Mouse (Mus musculus) thymus, adult 18-20 months (tissue): ENCODE results near the gene Prrg1.
"Not testable (repeated sequence)": the region's sequence is repeated elsewhere in the genome, so short reads cannot be mapped to it uniquely, and the experiment has no call there.

Experiments used
- DNase-seq, 2 experiments: peaks; one replicate each; pipeline ENCODE4 v3.0.0; 2022; ENCODE audit warnings: mixed read lengths in 2 of 2

Gene Prrg1

DNA sequence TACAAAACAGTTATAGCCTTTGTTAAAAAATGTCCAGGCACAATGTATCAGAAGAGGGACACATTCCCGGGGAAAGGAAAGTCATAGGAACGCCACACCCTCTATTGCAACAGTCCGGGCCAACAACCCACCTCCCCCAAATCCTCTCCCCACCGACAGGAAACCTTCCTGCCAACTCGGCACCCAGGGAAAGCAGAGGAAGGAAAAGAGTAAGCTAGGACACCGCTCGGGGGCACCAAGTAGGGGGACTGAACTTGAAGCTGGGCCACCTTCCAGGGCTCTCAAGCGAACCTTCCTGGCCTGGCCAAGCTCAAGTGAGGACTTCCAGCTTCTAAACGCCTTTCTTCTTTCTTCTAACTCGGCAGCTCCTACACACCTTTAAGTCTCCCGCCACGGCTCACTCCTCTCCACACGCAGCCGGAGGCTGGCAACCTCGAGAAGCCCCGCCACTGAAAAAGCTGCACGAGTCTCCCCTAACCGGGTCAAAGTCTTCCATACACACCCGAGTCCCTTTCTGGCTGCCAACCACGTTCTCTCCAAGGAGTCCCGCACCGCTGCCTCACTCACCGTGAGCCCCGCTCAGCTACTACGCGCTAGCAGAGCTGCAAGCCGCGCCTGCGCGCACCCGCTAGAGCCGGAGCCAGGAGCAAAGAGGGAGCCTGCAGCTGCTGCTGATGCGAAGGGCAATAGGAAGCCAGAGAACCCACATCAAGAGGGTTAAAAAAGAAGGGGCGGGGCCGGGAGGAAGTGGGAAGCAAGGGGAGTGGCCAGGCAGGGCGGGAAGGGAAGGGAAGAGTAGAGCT is at the start of gene Prrg1:
Gene Prrg1, minus strand, starts transcription at position 695 of the 803 bp plus-strand sequence.
- peak; percentile 80 to 83 for DNase-seq

DNA sequence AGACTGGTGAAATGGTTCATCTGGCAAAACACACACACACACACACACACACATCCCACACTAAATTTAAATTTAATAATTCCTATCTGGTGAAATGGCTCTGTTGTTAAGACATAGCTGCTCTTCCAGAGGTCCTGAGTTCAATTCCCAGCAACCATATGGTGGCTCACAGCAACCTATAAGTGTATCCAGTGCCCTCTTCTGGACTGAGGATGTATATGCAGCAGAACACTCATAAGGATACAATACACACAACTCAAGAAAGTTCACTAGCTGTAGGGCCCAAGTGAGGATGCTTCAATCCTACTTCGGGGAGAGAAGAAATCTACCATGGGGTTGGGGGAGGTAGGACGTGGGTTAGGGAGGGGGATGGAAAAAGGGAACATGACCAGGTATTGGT is 22.1 kb upstream of the Prrg1 start:
- DNase-seq: no peak

- DNase-seq: no peak
Observed at GRCm38 (mm10) chrX:78593138-78593537, 9.4 kb upstream of the Prrg1 start.

- DNase-seq: peak; percentile 36 to 60
Observed at GRCm38 (mm10) chrX:78582854-78583201, 868 bp downstream of the Prrg1 start.

DNA sequence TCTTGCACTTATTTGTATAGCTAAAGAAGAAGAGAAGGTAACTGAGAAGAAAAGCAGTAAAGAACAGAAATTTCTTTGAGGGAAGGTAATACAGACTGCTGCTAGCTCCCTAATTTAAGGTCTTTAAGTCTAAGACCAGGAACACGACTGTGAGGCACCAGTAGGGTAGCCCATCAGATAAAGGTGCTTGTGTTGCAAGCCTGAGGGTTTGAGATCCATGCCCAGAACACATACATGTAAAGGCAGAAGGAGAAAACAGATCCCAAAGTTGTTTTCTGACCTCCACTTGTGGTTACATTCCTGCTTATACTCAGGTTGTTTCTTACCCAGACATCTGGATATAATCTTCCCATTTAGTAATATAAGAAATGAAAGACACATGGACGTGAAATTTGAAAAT is 20.2 kb downstream of the Prrg1 start:
- no peak for DNase-seq

DNA sequence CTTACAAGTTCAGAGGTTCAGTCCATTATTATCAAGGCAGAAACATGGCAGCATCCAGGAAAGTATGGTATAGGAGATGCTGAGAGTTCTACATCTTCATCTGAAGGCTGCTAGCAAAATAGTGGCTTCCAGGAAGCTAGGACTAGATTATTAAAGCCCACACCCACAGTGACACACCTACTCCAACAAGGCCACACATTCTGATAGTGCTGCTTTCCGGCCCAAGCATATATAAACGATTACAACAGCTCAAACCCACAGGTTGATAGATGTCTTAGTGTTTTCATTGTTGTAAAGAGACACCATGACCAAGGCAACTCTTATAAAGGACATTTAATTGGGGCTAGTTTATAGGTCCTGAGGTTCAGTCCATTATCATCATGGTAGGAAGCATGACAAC is 30.3 kb downstream of the Prrg1 start:
- no peak for DNase-seq

DNA sequence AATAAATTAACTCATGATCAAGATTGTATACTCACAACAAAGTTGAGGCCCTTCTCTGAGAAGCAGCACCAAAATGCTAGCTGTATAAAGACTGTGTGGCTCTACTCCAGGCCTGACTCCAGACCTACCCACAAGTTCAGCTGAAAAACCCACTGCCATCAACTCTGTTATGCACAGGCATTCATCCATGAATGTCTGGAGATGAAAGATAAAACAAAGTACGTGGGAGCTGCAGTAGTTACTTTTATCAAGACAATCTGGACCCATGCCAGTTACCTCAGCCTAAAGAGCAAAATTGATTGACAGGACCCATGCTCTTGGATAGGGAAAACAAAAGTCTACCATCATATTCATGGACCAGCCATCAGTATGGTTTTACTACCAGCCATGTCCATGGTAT is 31.0 kb downstream of the Prrg1 start:
- no peak for DNase-seq

DNA sequence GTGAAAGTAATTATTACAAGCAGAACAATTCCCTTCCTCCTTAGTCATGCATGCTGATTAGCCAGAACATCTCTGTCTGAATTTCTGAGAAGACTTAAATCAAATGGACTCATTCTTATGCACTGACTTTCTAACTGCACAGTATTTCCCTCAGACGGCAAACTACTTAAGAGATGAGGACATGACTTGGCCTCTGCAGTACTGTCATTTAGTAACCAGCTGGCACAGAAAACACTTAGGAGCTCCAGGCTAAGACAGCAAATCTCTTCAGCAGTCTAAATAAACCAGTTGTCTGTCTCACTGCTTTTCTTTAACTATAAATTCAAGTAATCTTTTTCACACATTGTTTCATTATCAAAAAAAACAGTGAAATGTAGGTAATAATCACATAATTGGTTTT is 36.0 kb downstream of the Prrg1 start:
- DNase-seq: no peak

GRCm38 (mm10) chrX:78539734-78540133 is 44.0 kb downstream of the Prrg1 start:
- no peak for DNase-seq

DNA sequence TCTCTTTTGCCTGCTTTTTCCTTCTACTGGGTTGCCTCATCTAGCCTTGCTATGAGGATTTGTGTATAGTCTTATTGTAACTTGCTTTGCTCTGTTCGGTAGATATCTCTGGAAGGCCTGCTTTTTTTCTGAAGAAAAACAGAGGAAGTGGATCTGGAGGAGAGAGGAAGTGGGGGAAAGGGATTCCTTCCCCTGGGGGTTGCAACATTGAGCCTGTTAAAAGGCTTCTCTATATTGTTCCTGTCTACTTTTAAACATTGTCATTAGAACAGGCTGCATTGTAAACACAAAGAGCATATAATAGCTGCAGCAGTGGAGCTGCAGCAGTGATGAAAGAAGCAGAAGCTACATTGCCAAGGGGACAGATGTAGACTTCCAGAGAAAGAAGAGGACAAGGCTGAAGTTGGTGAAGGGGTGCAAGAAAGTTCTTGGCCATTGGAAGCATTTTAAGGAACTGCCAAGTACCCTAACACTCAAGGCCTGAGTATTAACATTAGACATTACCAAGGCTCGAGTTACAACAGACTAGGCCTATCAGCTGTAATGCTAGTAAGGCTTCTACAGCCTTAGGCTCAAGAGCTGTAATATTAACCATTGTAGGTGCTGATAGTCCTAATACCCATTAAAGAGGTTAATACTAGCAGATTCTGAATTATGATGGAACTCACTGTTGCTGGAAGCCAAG is 44.9 kb downstream of the Prrg1 start:
- no peak for DNase-seq

DNA sequence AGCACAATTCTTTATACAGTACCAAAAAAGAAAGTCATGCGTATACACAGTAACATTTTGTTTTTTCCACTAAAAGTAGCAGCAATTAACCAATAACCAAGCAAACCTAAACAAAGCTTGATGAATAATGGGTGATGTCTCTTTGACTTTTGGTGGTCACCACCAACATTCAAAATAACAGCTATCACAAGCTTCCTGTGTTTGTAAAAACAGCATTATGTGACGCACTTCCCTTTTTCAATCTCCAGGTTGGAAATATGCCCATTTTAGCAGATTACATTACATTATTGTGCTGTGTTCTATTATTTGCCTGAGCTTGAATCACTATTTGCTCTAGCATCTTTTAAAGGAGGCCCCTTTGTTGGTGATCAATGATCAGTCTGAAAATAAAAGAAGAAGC is 65.4 kb downstream of the Prrg1 start:
- no peak for DNase-seq

GRCm38 (mm10) chrX:78482987-78483386 is 100.7 kb downstream of the Prrg1 start:
- DNase-seq: no peak

DNA sequence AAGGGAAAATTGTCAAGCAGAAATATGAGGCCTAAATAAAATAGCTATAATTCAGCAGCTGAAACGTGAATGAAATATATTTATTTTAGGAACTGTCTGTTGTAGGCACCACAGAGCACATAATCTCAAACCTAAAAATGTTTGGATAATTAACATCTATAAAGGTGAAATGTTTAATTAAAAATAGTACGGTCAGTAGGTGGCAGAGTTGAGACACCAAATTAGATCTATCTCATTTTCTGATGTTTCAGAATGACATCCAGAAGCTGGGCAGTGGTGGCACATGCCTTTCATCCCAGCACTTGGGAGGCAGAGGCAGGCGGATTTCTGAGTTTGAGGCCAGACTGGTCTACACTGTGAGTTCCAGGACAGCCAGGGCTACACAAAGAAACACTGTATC is 104.0 kb downstream of the Prrg1 start:
- no peak for DNase-seq

- no peak for DNase-seq
Observed at GRCm38 (mm10) chrX:78434357-78434756, 149.3 kb downstream of the Prrg1 start.

DNA sequence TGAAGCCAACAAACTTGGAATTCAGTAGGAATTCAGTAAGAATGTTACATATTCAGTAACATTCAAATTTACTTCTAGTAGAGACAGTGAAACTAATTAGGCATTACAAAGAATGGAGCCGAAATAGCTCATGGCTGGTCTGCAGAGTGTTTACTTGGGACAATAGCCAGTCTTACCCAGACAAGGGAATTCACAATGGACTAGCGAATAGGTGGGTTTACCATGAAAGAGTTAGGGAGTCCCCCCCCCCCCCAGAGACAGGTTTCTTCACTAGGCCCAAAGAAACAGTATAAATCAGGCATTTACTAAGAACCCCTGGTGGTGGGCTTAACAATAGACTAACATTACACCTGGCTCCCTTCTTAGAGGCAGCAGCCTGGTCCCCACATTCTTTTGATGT is 180.3 kb downstream of the Prrg1 start:
- DNase-seq: not testable (repeated sequence)
